Mouse (Mus musculus): ENCODE measurements at regions not wholly inside any gene's neighbourhood (a gene's known extent, or its start where the extent isn't known, plus 50 kb on each side); places are given as distances from the start of the nearest gene placed in this dataset.

DNA sequence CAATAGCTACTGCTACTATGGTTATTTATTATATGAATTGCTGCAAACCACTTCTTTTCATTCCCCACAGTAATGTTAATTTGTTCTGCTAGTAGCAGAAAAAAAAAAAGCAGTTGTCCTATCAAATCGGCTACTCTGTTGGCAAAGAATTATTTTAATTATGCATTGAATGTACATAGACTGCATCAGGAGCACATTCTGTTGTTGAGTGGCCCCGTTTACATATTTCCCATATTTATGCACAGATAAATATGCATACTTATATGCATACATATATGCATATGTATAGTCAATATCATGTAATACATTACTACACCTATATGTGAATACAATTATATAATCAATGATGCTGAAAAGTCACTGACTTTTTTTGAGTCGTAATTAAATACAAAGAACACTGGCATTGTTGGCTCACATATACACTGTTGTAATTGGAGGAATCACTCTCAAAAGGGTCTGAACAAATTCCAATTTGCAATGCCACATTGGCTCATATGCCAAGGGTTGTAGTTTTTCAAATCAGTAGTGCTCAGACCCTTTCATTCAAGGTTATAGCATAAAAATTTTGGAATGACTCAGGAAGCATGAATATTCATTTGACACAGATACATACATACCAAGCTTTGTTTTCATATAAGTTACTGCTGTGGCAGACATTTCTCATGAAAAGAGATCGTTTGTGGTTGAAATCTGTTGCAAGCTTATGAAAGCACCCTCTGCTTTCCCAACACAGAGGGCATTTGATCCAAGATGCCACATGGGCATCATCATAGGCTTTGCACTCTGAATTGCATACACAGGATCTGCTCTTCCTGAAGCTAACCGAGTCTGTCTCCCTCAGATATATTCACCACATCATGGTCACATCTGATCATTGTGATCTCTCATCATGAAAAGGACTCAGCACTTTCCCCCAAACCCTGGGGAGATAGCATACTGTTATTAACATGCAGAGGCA, 1030.6 kb upstream of the Map3k7 start:
- Histone ChIP-seq H3K9ac (ENCODE audit: low read length) (no peak overlapping the region), H3K36me3 (ENCODE audit: control insufficient read depth, insufficient read depth, low read length) (no peaks in the 10 kb centered on the region), H3K27me3 (ENCODE audit: control insufficient read depth, insufficient read depth, low read length) (no peaks in the 10 kb centered on the region), H3K27ac (ENCODE audit: low read depth, low read length) (no peak overlapping the region), H3K4me1 (ENCODE audit: control insufficient read depth, insufficient read depth, low read length) (no peaks in the 10 kb centered on the region), H3K9me3 (ENCODE audit: control insufficient read depth, low read length) (no peaks in the 10 kb centered on the region), H3K4me3 (ENCODE audit: low read depth, low read length) (no peak overlapping the region), H3K4me2 (no peak overlapping the region)
- WGBS, result 90% methylated on average over 5 of the region's 5 CpGs
- ATAC-seq (ENCODE audit: low FRiP score) (no peak), DNase-seq (ENCODE audit: low spot score, missing footprints) (peak; percentile 23)

DNA sequence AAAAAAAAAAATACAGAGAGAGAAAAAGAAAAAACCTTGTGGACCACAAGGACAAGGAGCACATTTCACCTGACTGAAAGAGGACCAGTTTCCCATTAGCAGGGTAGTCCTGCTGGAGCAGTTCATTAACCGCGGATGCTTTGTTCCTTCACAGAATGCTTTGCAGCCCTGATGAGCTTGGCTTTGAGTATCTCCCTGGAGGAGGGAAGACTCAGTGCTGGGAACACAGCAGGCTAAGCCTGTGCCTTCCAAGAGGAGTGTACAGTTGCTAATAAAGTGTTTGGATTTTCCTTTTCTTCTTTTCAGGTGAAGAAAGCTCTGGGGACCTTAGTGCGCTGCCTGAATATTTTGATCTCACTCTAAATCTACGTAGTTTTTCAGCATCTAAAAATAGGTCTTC, 980.3 kb upstream of the Map3k7 start:
- Histone ChIP-seq H3K9ac (ENCODE audit: low read length) (no peak overlapping the region), H3K27ac (ENCODE audit: low read depth, low read length) (no peak overlapping the region), H3K27me3 (ENCODE audit: control insufficient read depth, insufficient read depth, low read length) (no peaks in the 10 kb centered on the region), H3K4me3 (ENCODE audit: low read depth, low read length) (no peak overlapping the region), H3K36me3 (ENCODE audit: control insufficient read depth, insufficient read depth, low read length) (no peaks in the 10 kb centered on the region), H3K4me2 (no peak overlapping the region), H3K4me1 (ENCODE audit: control insufficient read depth, insufficient read depth, low read length) (no peaks in the 10 kb centered on the region), H3K9me3 (ENCODE audit: control insufficient read depth, low read length) (no peaks in the 10 kb centered on the region)
- no peak for DNase-seq (ENCODE audit: low spot score, missing footprints)
- WGBS, result 73% methylated on average over 4 of the region's 4 CpGs
- ATAC-seq (ENCODE audit: low FRiP score), result no peak

DNA sequence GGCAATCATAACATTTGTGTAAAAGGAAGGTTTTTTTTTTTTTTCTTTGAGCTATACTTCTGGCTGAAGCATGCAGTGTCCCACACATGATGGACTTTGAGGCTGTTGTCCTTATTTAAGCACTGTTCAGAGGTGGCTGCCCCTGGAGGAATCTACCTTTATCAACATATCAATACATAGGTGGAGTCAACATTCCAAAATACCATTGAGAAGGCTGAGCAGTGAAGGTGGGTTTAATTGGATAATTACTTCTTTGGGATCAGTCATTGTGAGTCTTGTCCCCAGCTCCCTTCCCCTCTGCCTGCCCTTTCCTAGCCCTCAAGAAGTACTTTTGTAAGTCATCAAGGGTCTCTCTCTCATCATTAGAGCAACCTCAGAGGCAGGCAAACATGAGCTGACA, 951.9 kb upstream of the Map3k7 start:
- Histone ChIP-seq H3K9me3 (ENCODE audit: control insufficient read depth, low read length) (no peaks in the 10 kb centered on the region), H3K9ac (ENCODE audit: low read length) (no peak overlapping the region), H3K27me3 (ENCODE audit: control insufficient read depth, insufficient read depth, low read length) (no peaks in the 10 kb centered on the region), H3K4me3 (ENCODE audit: low read depth, low read length) (no peak overlapping the region), H3K27ac (ENCODE audit: low read depth, low read length) (no peak overlapping the region), H3K4me1 (ENCODE audit: control insufficient read depth, insufficient read depth, low read length) (no peaks in the 10 kb centered on the region), H3K36me3 (ENCODE audit: control insufficient read depth, insufficient read depth, low read length) (no peaks in the 10 kb centered on the region), H3K4me2 (no peak overlapping the region)
- ATAC-seq (ENCODE audit: low FRiP score), result no peak
- no peak for DNase-seq (ENCODE audit: low spot score, missing footprints)

DNA sequence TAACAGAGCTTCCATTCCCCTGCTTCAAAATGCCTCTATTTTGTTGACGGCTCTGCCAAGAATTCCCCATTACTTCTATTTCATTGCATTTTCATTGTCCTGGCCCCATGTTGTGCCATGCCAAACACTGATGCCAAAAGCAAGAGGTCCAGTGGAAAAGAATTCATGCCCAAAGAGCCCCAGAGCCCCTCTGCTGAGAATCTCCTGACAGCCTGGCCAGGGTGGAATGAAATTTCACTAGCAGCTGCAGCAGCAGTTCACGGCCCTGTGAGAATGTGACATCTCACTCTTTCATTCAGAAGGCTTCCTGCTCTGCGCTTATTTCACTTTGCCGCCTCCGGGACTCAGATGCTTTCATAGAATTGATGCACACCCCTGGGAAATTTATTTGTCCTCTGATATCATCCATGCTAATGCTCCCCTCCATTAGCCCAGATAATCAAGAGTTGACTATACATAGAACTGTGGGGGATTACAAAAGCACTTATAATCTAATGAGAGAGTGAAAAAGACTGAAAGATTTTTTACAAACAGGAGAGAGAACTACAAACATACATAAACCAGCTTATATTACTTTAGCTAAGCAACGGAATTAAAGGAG, 911.7 kb upstream of the Map3k7 start:
- H3K27ac ChIP-seq (ENCODE audit: low read depth, low read length), result no peak overlapping the region
- ATAC-seq (ENCODE audit: low FRiP score) (peak; percentile 50; the same call in 1 of the 2 replicates), DNase-seq (ENCODE audit: low spot score, missing footprints) (peak; percentile 85)
- peaks cover 8% of the 10 kb centered on the region for H3K4me1 ChIP-seq (ENCODE audit: control insufficient read depth, insufficient read depth, low read length)
- no peaks in the 10 kb centered on the region for H3K36me3 ChIP-seq (ENCODE audit: control insufficient read depth, insufficient read depth, low read length)
- no peak overlapping the region for H3K4me2 ChIP-seq
- H3K9me3 ChIP-seq (ENCODE audit: control insufficient read depth, low read length), result no peaks in the 10 kb centered on the region
- no peak overlapping the region for H3K9ac ChIP-seq (ENCODE audit: low read length)
- 60% methylated on average over 6 of the region's 6 CpGs for WGBS
- H3K4me3 ChIP-seq (ENCODE audit: low read depth, low read length), result no peak overlapping the region
- H3K27me3 ChIP-seq (ENCODE audit: control insufficient read depth, insufficient read depth, low read length), result no peaks in the 10 kb centered on the region

DNA sequence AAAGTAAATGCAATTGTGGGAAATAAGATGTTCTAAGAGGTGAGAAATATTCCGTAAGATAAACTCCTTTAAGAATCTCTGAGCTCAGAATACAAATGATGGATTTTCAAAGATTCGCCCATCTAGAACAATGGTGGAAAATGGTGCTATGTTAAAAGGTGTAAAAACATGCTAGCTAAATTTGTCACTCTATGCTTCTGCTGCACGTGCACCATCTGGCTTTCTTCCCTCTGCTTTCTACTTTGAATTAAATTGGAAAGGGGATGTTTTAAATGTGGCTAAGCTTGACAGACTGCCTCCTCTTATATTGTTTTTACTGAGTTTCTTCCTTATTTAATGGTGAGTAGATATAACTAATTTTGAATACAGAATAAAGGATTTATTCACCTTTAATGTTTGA, 887.7 kb upstream of the Map3k7 start:
- no peak for ATAC-seq (ENCODE audit: low FRiP score)
- WGBS, result 87% methylated on average over 3 of the region's 3 CpGs
- H3K36me3 ChIP-seq (ENCODE audit: control insufficient read depth, insufficient read depth, low read length), result no peaks in the 10 kb centered on the region
- no peak overlapping the region for H3K27ac ChIP-seq (ENCODE audit: low read depth, low read length)
- DNase-seq (ENCODE audit: low spot score, missing footprints), result no peak
- no peak overlapping the region for H3K4me2 ChIP-seq
- H3K4me1 ChIP-seq (ENCODE audit: control insufficient read depth, insufficient read depth, low read length), result no peaks in the 10 kb centered on the region
- H3K4me3 ChIP-seq (ENCODE audit: low read depth, low read length), result no peak overlapping the region
- H3K9ac ChIP-seq (ENCODE audit: low read length), result no peak overlapping the region
- H3K9me3 ChIP-seq (ENCODE audit: control insufficient read depth, low read length), result no peaks in the 10 kb centered on the region
- H3K27me3 ChIP-seq (ENCODE audit: control insufficient read depth, insufficient read depth, low read length), result no peaks in the 10 kb centered on the region

DNA sequence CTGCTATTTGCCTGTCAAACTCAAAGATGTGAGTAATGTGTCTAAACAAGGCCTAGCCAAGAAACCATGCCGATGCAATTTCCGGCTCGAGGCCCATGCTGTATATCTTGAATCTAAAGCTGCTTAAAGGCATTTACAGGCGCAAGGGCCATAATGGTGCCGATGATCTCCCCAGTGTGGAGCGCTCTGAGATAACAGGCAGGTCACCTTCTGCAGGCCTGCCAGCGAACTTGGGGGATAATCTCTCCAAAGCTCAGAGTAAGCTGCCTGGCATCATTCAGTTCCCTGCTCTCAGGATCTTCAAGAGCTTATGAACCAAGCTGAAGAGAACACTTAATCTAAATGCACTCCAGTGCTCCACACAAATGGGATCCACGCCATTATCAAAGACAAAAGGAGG, 842.3 kb upstream of the Map3k7 start:
- DNase-seq (ENCODE audit: low spot score, missing footprints), result peak; percentile 85
- WGBS, result 49% methylated on average over 8 of the region's 8 CpGs
- Histone ChIP-seq H3K36me3 (ENCODE audit: control insufficient read depth, insufficient read depth, low read length) (no peaks in the 10 kb centered on the region), H3K4me2 (no peak overlapping the region), H3K9ac (ENCODE audit: low read length) (no peak overlapping the region), H3K9me3 (ENCODE audit: control insufficient read depth, low read length) (no peaks in the 10 kb centered on the region), H3K27ac (ENCODE audit: low read depth, low read length) (no peak overlapping the region), H3K4me1 (ENCODE audit: control insufficient read depth, insufficient read depth, low read length) (no peaks in the 10 kb centered on the region), H3K27me3 (ENCODE audit: control insufficient read depth, insufficient read depth, low read length) (no peaks in the 10 kb centered on the region), H3K4me3 (ENCODE audit: low read depth, low read length) (no peak overlapping the region)
- peak; percentile 52; the same call in 1 of the 2 replicates for ATAC-seq (ENCODE audit: low FRiP score)

DNA sequence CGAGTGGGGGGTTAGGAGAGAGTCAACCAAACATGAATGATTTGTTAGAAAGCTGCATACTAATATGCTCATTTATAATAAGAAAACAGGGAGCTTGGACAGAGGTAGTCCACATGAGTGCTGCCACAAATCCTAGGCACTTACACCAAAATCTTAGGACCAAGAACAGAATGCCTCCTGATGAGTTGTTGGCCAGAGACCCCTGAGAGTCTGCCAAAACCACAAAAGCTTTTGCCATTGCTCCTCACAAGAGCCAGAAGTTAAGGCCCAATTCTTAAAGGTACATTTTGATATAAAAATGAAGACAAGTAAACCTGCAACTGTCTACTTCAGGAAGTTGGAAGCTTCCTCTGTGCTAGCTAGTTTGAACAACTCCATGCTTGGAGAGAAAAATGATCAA, 820.7 kb upstream of the Map3k7 start:
- DNase-seq (ENCODE audit: low spot score, missing footprints) (no peak), ATAC-seq (ENCODE audit: low FRiP score) (no peak)
- H3K36me3 ChIP-seq (ENCODE audit: control insufficient read depth, insufficient read depth, low read length), result no peaks in the 10 kb centered on the region
- no peak overlapping the region for H3K4me2 ChIP-seq
- H3K4me3 ChIP-seq (ENCODE audit: low read depth, low read length), result no peak overlapping the region
- no peak overlapping the region for H3K9ac ChIP-seq (ENCODE audit: low read length)
- 71% methylated on average over 1 of the region's 1 CpGs for WGBS
- H3K27ac ChIP-seq (ENCODE audit: low read depth, low read length), result no peak overlapping the region
- H3K9me3 ChIP-seq (ENCODE audit: control insufficient read depth, low read length), result no peaks in the 10 kb centered on the region
- no peaks in the 10 kb centered on the region for H3K4me1 ChIP-seq (ENCODE audit: control insufficient read depth, insufficient read depth, low read length)
- no peaks in the 10 kb centered on the region for H3K27me3 ChIP-seq (ENCODE audit: control insufficient read depth, insufficient read depth, low read length)

DNA sequence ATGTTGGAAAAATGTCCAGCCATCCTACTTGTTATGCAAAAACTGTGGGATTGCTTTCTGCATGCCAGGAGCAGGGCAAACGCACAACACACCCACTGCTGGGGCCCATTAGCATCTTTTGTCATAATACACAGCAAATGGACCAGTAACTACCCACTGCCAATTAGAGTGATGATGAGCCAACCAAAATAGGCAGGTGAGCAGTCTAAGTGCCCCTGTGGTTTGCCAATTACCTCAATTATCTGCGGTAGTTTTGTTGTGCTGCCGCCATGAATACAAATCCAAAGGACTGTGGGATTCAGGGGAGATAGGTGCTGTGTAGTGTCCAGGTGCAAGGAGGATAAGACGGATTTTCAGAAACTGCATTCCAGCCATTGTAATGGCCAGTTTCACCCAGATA, 796.5 kb upstream of the Map3k7 start:
- H3K27ac ChIP-seq (ENCODE audit: low read depth, low read length), result no peak overlapping the region
- H3K36me3 ChIP-seq (ENCODE audit: control insufficient read depth, insufficient read depth, low read length), result no peaks in the 10 kb centered on the region
- no peaks in the 10 kb centered on the region for H3K27me3 ChIP-seq (ENCODE audit: control insufficient read depth, insufficient read depth, low read length)
- H3K4me2 ChIP-seq, result no peak overlapping the region
- H3K9ac ChIP-seq (ENCODE audit: low read length), result no peak overlapping the region
- H3K4me1 ChIP-seq (ENCODE audit: control insufficient read depth, insufficient read depth, low read length), result no peaks in the 10 kb centered on the region
- no peak for DNase-seq (ENCODE audit: low spot score, missing footprints)
- H3K4me3 ChIP-seq (ENCODE audit: low read depth, low read length), result no peak overlapping the region
- WGBS, result 84% methylated on average over 4 of the region's 4 CpGs
- no peaks in the 10 kb centered on the region for H3K9me3 ChIP-seq (ENCODE audit: control insufficient read depth, low read length)
- ATAC-seq (ENCODE audit: low FRiP score), result no peak

DNA sequence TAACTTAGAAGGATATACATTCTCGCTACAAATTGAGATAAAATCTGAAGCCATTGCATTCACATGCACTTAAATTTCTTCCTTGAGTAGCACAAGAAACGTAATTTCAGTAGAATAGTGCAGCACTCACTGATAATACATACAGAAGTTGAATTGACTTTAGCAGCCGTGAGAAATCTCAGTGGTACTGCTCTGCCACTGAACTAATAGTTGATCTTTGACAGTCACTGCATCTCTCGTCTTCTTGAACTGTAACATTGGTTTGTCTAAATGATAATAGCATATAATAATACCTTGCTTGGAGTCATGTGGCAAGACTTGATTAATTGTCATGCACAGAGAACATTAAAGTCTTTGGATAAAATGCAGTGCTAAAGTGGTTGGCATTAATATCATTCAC, 795.5 kb upstream of the Map3k7 start:
- no peak for ATAC-seq (ENCODE audit: low FRiP score)
- WGBS, result 90% methylated on average over 4 of the region's 4 CpGs

More for the DNA sequence above, 795.5 kb upstream of the Map3k7 start:
- no peak overlapping the region for H3K27ac ChIP-seq (ENCODE audit: low read depth, low read length)
- no peak overlapping the region for H3K9ac ChIP-seq (ENCODE audit: low read length)
- H3K27me3 ChIP-seq (ENCODE audit: control insufficient read depth, insufficient read depth, low read length), result no peaks in the 10 kb centered on the region
- DNase-seq (ENCODE audit: low spot score, missing footprints), result no peak
- H3K9me3 ChIP-seq (ENCODE audit: control insufficient read depth, low read length), result no peaks in the 10 kb centered on the region
- H3K4me1 ChIP-seq (ENCODE audit: control insufficient read depth, insufficient read depth, low read length), result no peaks in the 10 kb centered on the region
- no peak overlapping the region for H3K4me2 ChIP-seq
- H3K36me3 ChIP-seq (ENCODE audit: control insufficient read depth, insufficient read depth, low read length), result no peaks in the 10 kb centered on the region
- no peak overlapping the region for H3K4me3 ChIP-seq (ENCODE audit: low read depth, low read length)

All from midbrain, embryonic 11.5 days (tissue).